Mouse (Mus musculus): ENCODE data around the gene Dach1.

DNA sequence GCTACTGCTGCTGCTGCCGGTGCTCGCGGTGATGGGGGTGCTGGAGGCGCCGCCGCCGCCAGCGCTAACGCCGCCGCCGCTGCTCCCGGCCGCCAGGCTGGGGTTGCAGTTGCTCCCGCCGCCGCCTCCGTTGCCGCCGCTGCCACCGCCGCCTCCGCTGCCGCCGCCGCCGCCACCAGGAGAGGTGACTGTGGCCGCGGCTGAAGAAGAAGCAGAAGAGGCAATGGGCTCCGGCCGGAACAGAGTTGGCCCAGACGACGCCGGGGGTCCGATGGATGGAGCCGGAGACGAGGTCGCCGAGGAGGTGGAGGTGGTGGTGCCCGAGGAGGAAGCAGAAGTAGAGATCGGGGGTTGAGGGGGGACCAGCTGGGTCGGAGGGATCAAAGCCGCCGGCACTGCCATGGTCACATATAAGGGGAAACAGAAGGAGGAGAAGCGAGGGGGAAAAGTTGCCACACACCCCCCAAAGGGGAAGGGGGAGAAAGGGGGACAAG, 610 bp downstream of the Dach1 start:
- TF ChIP-seq CTCF (IDR thresholded peaks at IDR 0.05; ENCODE audit: extremely low read depth, insufficient read depth, insufficient read length, insufficient replicate concordance) (no peak), POLR2A (IDR thresholded peaks at IDR 0.05; ENCODE audit: low read depth, low read length) (no peak)
